In the genomic region with DNA sequence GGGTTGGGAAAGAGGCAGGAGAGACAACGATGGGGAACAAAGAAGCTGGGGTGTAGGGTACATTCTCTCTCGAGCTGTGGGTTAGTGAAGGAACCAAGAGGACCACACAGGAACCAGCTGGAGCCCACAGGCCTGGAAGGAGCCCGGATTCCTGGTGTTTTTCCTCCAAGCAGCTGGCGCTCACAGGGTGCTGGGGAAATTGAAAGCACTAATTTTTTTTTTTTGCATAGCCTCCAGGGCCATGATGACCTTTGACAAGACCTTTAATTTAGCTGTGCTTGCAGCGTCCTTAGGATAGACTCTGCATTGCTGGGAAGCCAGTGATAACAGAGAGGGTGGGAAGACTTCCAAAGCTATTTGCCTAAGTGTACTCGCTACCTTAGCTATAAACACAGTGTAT, we compare ENCODE assay signal across 9 mouse cellular contexts. TPM values are rescaled to one million over a fixed set of nuclear protein-coding genes. Genes with fewer than 3 reads are reported as not detected.
DNase-seq lines count a peak whose midpoint lies in the region; ATAC-seq and TF ChIP-seq lines count a peak whose summit lies in the region.
"Had no signal": no experiment of that assay in that cellular context is flagged by ENCODE, and none has a peak within 500 bp of the region (broad histone marks: within the 10 kb centered on the region; RNA-seq: fewer than 3 reads in every experiment).

No protein-coding gene starts in this region.

- no peaks in the 10 kb centered on the region for H3K36me3 ChIP-seq in intestine, embryonic 16.5 days (ENCODE audit: control insufficient read depth, insufficient read depth, low read length)
- H3K36me3 ChIP-seq in intestine, embryonic 15.5 days: no peaks in the 10 kb centered on the region
- no peaks in the 10 kb centered on the region for H3K36me3 ChIP-seq in E14TG2a.4 (ENCODE audit: insufficient read depth, low read length)
- H3K36me3 ChIP-seq in liver, embryonic 11.5 days (ENCODE audit: control insufficient read depth, insufficient read depth, low read length): no peaks in the 10 kb centered on the region
- no peaks in the 10 kb centered on the region for H3K36me3 ChIP-seq in forebrain, embryonic 12.5 days (replicated peaks)

- H3K4me1 ChIP-seq in intestine, embryonic 16.5 days (ENCODE audit: control insufficient read depth, insufficient read depth, low read length): peaks cover 39% of the 10 kb centered on the region; the same call in 1 of the 2 replicates
- H3K4me1 ChIP-seq in intestine, embryonic 15.5 days (replicated peaks): peaks cover 28% of the 10 kb centered on the region
- peaks cover 72% of the 10 kb centered on the region for H3K4me1 ChIP-seq in E14TG2a.4 (replicated peaks; ENCODE audit: low read depth, low read length)
- peaks cover 35% of the 10 kb centered on the region for H3K4me1 ChIP-seq in liver, embryonic 11.5 days (replicated peaks; ENCODE audit: control insufficient read depth, insufficient read depth, low read length)
- H3K4me1 ChIP-seq in forebrain, embryonic 12.5 days: peaks cover 40% of the 10 kb centered on the region

- WGBS in intestine, embryonic 16.5 days: 43% methylated on average over 6 of the region's 6 CpGs
- 46% methylated on average over 6 of the region's 6 CpGs for WGBS in intestine, embryonic 15.5 days
- WGBS in liver, embryonic 11.5 days: 59% methylated on average over 6 of the region's 6 CpGs
- WGBS in forebrain, embryonic 12.5 days: 69% methylated on average over 6 of the region's 6 CpGs

- peak overlapping the region; percentile 75 for H3K27ac ChIP-seq in intestine, embryonic 16.5 days (ENCODE audit: low read length)
- no peak overlapping the region for H3K27ac ChIP-seq in intestine, embryonic 15.5 days
- peak overlapping the region; percentile 83; the same call in 1 of the 2 replicates for H3K27ac ChIP-seq in liver, embryonic 11.5 days (ENCODE audit: low read depth, low read length)
- H3K27ac ChIP-seq in forebrain, embryonic 12.5 days: no peak overlapping the region

- peak; percentile 17 for DNase-seq in ES-CJ7 (ENCODE audit: low read depth, low spot score)
- DNase-seq in liver, embryonic 11.5 days (ENCODE audit: low spot score): no peak
- DNase-seq: lung, adult 18-20 months had no signal

- H3K9ac ChIP-seq in intestine, embryonic 16.5 days (ENCODE audit: low read depth, low read length): no peak overlapping the region
- H3K9ac ChIP-seq in intestine, embryonic 15.5 days: no peak overlapping the region
- no peak overlapping the region for H3K9ac ChIP-seq in liver, embryonic 11.5 days (ENCODE audit: low read depth, low read length)
- H3K9ac ChIP-seq in forebrain, embryonic 12.5 days: no peak overlapping the region

- H3K4me3 ChIP-seq in intestine, embryonic 16.5 days (ENCODE audit: low read length): no peak overlapping the region
- no peak overlapping the region for H3K4me3 ChIP-seq in intestine, embryonic 15.5 days (replicated peaks)
- H3K4me3 ChIP-seq in E14TG2a.4 (replicated peaks; ENCODE audit: low read length): peak overlapping the region; percentile 24
- H3K4me3 ChIP-seq in liver, embryonic 11.5 days (ENCODE audit: low read depth, low read length): no peak overlapping the region
- H3K4me3 ChIP-seq in forebrain, embryonic 12.5 days (replicated peaks): no peak overlapping the region

- no peaks in the 10 kb centered on the region for H3K9me3 ChIP-seq in intestine, embryonic 16.5 days (ENCODE audit: control insufficient read depth, low read length)
- no peaks in the 10 kb centered on the region for H3K9me3 ChIP-seq in intestine, embryonic 15.5 days
- no peaks in the 10 kb centered on the region for H3K9me3 ChIP-seq in E14TG2a.4 (ENCODE audit: low read length)
- H3K9me3 ChIP-seq in liver, embryonic 11.5 days (ENCODE audit: control insufficient read depth, low read length): no peaks in the 10 kb centered on the region
- H3K9me3 ChIP-seq in forebrain, embryonic 12.5 days: no peaks in the 10 kb centered on the region

- no peak for TF ChIP-seq CTCF in E14TG2a.4 (conservative IDR thresholded peaks at IDR 0.05; ENCODE audit: low read length)

- H3K4me2 ChIP-seq in intestine, embryonic 16.5 days (ENCODE audit: low read depth, low read length): no peak overlapping the region
- H3K4me2 ChIP-seq in intestine, embryonic 15.5 days (replicated peaks): no peak overlapping the region
- no peak overlapping the region for H3K4me2 ChIP-seq in liver, embryonic 11.5 days
- H3K4me2 ChIP-seq in forebrain, embryonic 12.5 days: no peak overlapping the region

- no peaks in the 10 kb centered on the region for H3K27me3 ChIP-seq in intestine, embryonic 16.5 days (replicated peaks; ENCODE audit: control insufficient read depth, insufficient read depth, low read length)
- H3K27me3 ChIP-seq in intestine, embryonic 15.5 days (replicated peaks): no peaks in the 10 kb centered on the region
- no peaks in the 10 kb centered on the region for H3K27me3 ChIP-seq in E14TG2a.4 (ENCODE audit: insufficient read depth, low read length)
- H3K27me3 ChIP-seq in liver, embryonic 11.5 days (replicated peaks; ENCODE audit: control insufficient read depth, insufficient read depth, low read length): no peaks in the 10 kb centered on the region
- no peaks in the 10 kb centered on the region for H3K27me3 ChIP-seq in forebrain, embryonic 12.5 days
- H3K27me3 ChIP-seq: Patski had no signal

- ATAC-seq in intestine, embryonic 16.5 days: no peak
- ATAC-seq in intestine, embryonic 15.5 days: no peak
- ATAC-seq in liver, embryonic 11.5 days (replicated peaks; ENCODE audit: low FRiP score): no peak
- ATAC-seq in activated CD4-positive, CD25-positive, alpha-beta regulatory T cell, adult 4 months: no peak
- no peak for ATAC-seq in forebrain, embryonic 12.5 days (ENCODE audit: low FRiP score)
- ATAC-seq: Patski had no signal

RNA-seq across cellular contexts. Expression of a gene that starts 1.7 kb away (rescaled TPM):
- 14.9 and 16.3 TPM in 2 replicates for polyA plus RNA-seq in intestine, embryonic 16.5 days (2015; fragmentation: Nextera tagmentation; extraction: Ambion mirVana)
- polyA plus RNA-seq in intestine, embryonic 15.5 days (2015; fragmentation: Nextera tagmentation; extraction: Ambion mirVana): 16.8 and 16.9 TPM in 2 replicates
- 11.7 and 12.9 TPM in 2 replicates for polyA plus RNA-seq in liver, embryonic 11.5 days (2014; fragmentation: Nextera tagmentation; extraction: Ambion mirVana)
- polyA plus RNA-seq in activated CD4-positive, CD25-positive, alpha-beta regulatory T cell, adult 4 months (2017; shearing (Covaris generic)): 10 to 100 TPM; 16.5 to 26.1 TPM
- 16.7 and 19.4 TPM in 2 replicates for polyA plus RNA-seq in forebrain, embryonic 12.5 days (2016; fragmentation: Nextera tagmentation; extraction: Ambion mirVana)

RNA-seq across cellular contexts. Expression of a gene that starts 47.6 kb away (rescaled TPM):
- 285 and 306 TPM in 2 replicates for polyA plus RNA-seq in intestine, embryonic 16.5 days (2015; fragmentation: Nextera tagmentation; extraction: Ambion mirVana)
- 199 and 237 TPM in 2 replicates for polyA plus RNA-seq in intestine, embryonic 15.5 days (2015; fragmentation: Nextera tagmentation; extraction: Ambion mirVana)
- polyA plus RNA-seq in liver, embryonic 11.5 days (2014; fragmentation: Nextera tagmentation; extraction: Ambion mirVana): 113 and 114 TPM in 2 replicates
- polyA plus RNA-seq in activated CD4-positive, CD25-positive, alpha-beta regulatory T cell, adult 4 months (2017; shearing (Covaris generic)): 100 to 1,000 TPM; 120 to 148 TPM
- polyA plus RNA-seq in forebrain, embryonic 12.5 days (2016; fragmentation: Nextera tagmentation; extraction: Ambion mirVana): 34.7 and 41.6 TPM in 2 replicates

RNA-seq across cellular contexts. Expression of a gene that starts 47.7 kb away (rescaled TPM):
- 7.6 and 8.1 TPM in 2 replicates for polyA plus RNA-seq in intestine, embryonic 16.5 days (2015; fragmentation: Nextera tagmentation; extraction: Ambion mirVana)
- polyA plus RNA-seq in intestine, embryonic 15.5 days (2015; fragmentation: Nextera tagmentation; extraction: Ambion mirVana): 6.5 and 6.6 TPM in 2 replicates
- polyA plus RNA-seq in liver, embryonic 11.5 days (2014; fragmentation: Nextera tagmentation; extraction: Ambion mirVana): 6.5 and 7.4 TPM in 2 replicates
- polyA plus RNA-seq in activated CD4-positive, CD25-positive, alpha-beta regulatory T cell, adult 4 months (2017; shearing (Covaris generic)): 1 to 10 TPM; 5.5 to 9.4 TPM
- 4.2 and 4.8 TPM in 2 replicates for polyA plus RNA-seq in forebrain, embryonic 12.5 days (2016; fragmentation: Nextera tagmentation; extraction: Ambion mirVana)

Comparison
In these comparisons a context has a peak if more than half of its experiments do, and no peak if none do; other contexts are left out.
1. H3K27ac ChIP-seq: peak in intestine, embryonic 16.5 days (single experiment) and liver, embryonic 11.5 days (single experiment); none in intestine, embryonic 15.5 days (single experiment) and forebrain, embryonic 12.5 days (single experiment).